Mouse (Mus musculus): ENCODE measurements at regions not wholly inside any gene's neighbourhood (a gene's known extent, or its start where the extent isn't known, plus 50 kb on each side); places are given as distances from the start of the nearest gene placed in this dataset.

- H3K27ac ChIP-seq, result no peak overlapping the region
- H3K4me3 ChIP-seq (ENCODE audit: inconsistent target), result no peak overlapping the region
- H3K36me3 ChIP-seq (ENCODE audit: inconsistent target), result no peaks in the 10 kb centered on the region
- H3K79me2 ChIP-seq (ENCODE audit: inconsistent target), result no peaks in the 10 kb centered on the region
- 84% methylated on average over 9 of the region's 9 CpGs for WGBS (ENCODE audit: missing documents)
Observed at GRCm38 (mm10) chr3:103436902-103437603, 138.0 kb upstream of the Syt6 start.

- WGBS (ENCODE audit: missing documents), result 61% methylated on average over 12 of the region's 12 CpGs
- H3K4me3 ChIP-seq (ENCODE audit: inconsistent target), result no peak overlapping the region
- no peak overlapping the region for H3K27ac ChIP-seq
- H3K79me2 ChIP-seq (ENCODE audit: inconsistent target), result no peaks in the 10 kb centered on the region
- no peaks in the 10 kb centered on the region for H3K36me3 ChIP-seq (ENCODE audit: inconsistent target)
Observed at GRCm38 (mm10) chr3:103438791-103439354, 136.2 kb upstream of the Syt6 start.

- Histone ChIP-seq H3K79me2 (ENCODE audit: inconsistent target) (no peaks in the 10 kb centered on the region), H3K36me3 (ENCODE audit: inconsistent target) (no peaks in the 10 kb centered on the region), H3K27ac (no peak overlapping the region), H3K4me3 (ENCODE audit: inconsistent target) (no peak overlapping the region)
- WGBS (ENCODE audit: missing documents), result 94% methylated on average over 6 of the region's 6 CpGs
Observed at GRCm38 (mm10) chr3:103443247-103443646, 131.8 kb upstream of the Syt6 start.

- no peak overlapping the region for H3K4me3 ChIP-seq (ENCODE audit: inconsistent target)
- 83% methylated on average over 8 of the region's 8 CpGs for WGBS (ENCODE audit: missing documents)
- no peaks in the 10 kb centered on the region for H3K36me3 ChIP-seq (ENCODE audit: inconsistent target)
- 0 out of 2 replicates have a peak overlapping the region, but pooled peaks have one; percentile 15 for H3K27ac ChIP-seq
- H3K79me2 ChIP-seq (ENCODE audit: inconsistent target), result no peaks in the 10 kb centered on the region
Observed at GRCm38 (mm10) chr3:103445852-103446251, 129.2 kb upstream of the Syt6 start.

GRCm38 (mm10) chr3:103449851-103450250 is 125.2 kb upstream of the Syt6 start:
- Histone ChIP-seq H3K79me2 (ENCODE audit: inconsistent target) (no peaks in the 10 kb centered on the region), H3K36me3 (ENCODE audit: inconsistent target) (no peaks in the 10 kb centered on the region), H3K4me3 (ENCODE audit: inconsistent target) (no peak overlapping the region), H3K27ac (no peak overlapping the region)
- WGBS (ENCODE audit: missing documents), result 88% methylated on average over 7 of the region's 7 CpGs

- WGBS (ENCODE audit: missing documents), result 95% methylated on average over 2 of the region's 3 CpGs
- no peaks in the 10 kb centered on the region for H3K36me3 ChIP-seq (ENCODE audit: inconsistent target)
Observed at GRCm38 (mm10) chr3:103451971-103452370, 123.1 kb upstream of the Syt6 start.

GRCm38 (mm10) chr3:103463760-103464159 is 111.3 kb upstream of the Syt6 start:
- Histone ChIP-seq H3K27ac (no peak overlapping the region), H3K36me3 (ENCODE audit: inconsistent target) (no peaks in the 10 kb centered on the region), H3K4me3 (ENCODE audit: inconsistent target) (no peak overlapping the region), H3K79me2 (ENCODE audit: inconsistent target) (no peaks in the 10 kb centered on the region)
- WGBS (ENCODE audit: missing documents), result 71% methylated on average over 4 of the region's 4 CpGs

More at GRCm38 (mm10) chr3:103451971-103452370, 123.1 kb upstream of the Syt6 start:
- no peaks in the 10 kb centered on the region for H3K79me2 ChIP-seq (ENCODE audit: inconsistent target)
- no peak overlapping the region for H3K4me3 ChIP-seq (ENCODE audit: inconsistent target)
- H3K27ac ChIP-seq, result no peak overlapping the region

GRCm38 (mm10) chr3:103464181-103464580 is 110.8 kb upstream of the Syt6 start:
- 76% methylated on average over 5 of the region's 5 CpGs for WGBS (ENCODE audit: missing documents)
- Histone ChIP-seq H3K4me3 (ENCODE audit: inconsistent target) (no peak overlapping the region), H3K79me2 (ENCODE audit: inconsistent target) (no peaks in the 10 kb centered on the region), H3K36me3 (ENCODE audit: inconsistent target) (no peaks in the 10 kb centered on the region), H3K27ac (no peak overlapping the region)

- WGBS (ENCODE audit: missing documents), result 83% methylated on average over 4 of the region's 4 CpGs
- Histone ChIP-seq H3K79me2 (ENCODE audit: inconsistent target) (no peaks in the 10 kb centered on the region), H3K36me3 (ENCODE audit: inconsistent target) (no peaks in the 10 kb centered on the region), H3K4me3 (ENCODE audit: inconsistent target) (no peak overlapping the region), H3K27ac (no peak overlapping the region)
Observed at GRCm38 (mm10) chr3:103464729-103465128, 110.3 kb upstream of the Syt6 start.

- H3K27ac ChIP-seq, result no peak overlapping the region
- H3K79me2 ChIP-seq (ENCODE audit: inconsistent target), result no peaks in the 10 kb centered on the region
- 87% methylated on average over 7 of the region's 7 CpGs for WGBS (ENCODE audit: missing documents)
Observed at GRCm38 (mm10) chr3:103465132-103465690, 109.8 kb upstream of the Syt6 start.

GRCm38 (mm10) chr3:103465948-103466347 is 109.1 kb upstream of the Syt6 start:
- WGBS (ENCODE audit: missing documents), result 91% methylated on average over 2 of the region's 2 CpGs
- Histone ChIP-seq H3K36me3 (ENCODE audit: inconsistent target) (no peaks in the 10 kb centered on the region), H3K79me2 (ENCODE audit: inconsistent target) (no peaks in the 10 kb centered on the region), H3K4me3 (ENCODE audit: inconsistent target) (no peak overlapping the region), H3K27ac (no peak overlapping the region)

More at GRCm38 (mm10) chr3:103465132-103465690, 109.8 kb upstream of the Syt6 start:
- H3K36me3 ChIP-seq (ENCODE audit: inconsistent target), result no peaks in the 10 kb centered on the region
- no peak overlapping the region for H3K4me3 ChIP-seq (ENCODE audit: inconsistent target)

- no peaks in the 10 kb centered on the region for H3K79me2 ChIP-seq (ENCODE audit: inconsistent target)
- 93% methylated on average over 15 of the region's 15 CpGs for WGBS (ENCODE audit: missing documents)
- no peaks in the 10 kb centered on the region for H3K36me3 ChIP-seq (ENCODE audit: inconsistent target)
- no peak overlapping the region for H3K27ac ChIP-seq
- no peak overlapping the region for H3K4me3 ChIP-seq (ENCODE audit: inconsistent target)
Observed at GRCm38 (mm10) chr3:103470586-103471400, 104.2 kb upstream of the Syt6 start.

- Histone ChIP-seq H3K4me3 (ENCODE audit: inconsistent target) (no peak overlapping the region), H3K36me3 (ENCODE audit: inconsistent target) (no peaks in the 10 kb centered on the region), H3K79me2 (ENCODE audit: inconsistent target) (no peaks in the 10 kb centered on the region), H3K27ac (no peak overlapping the region)
- WGBS (ENCODE audit: missing documents), result 73% methylated on average over 10 of the region's 10 CpGs
Observed at GRCm38 (mm10) chr3:103472598-103472997, 102.4 kb upstream of the Syt6 start.

GRCm38 (mm10) chr3:103473336-103473735 is 101.7 kb upstream of the Syt6 start:
- no peak overlapping the region for H3K4me3 ChIP-seq (ENCODE audit: inconsistent target)
- H3K36me3 ChIP-seq (ENCODE audit: inconsistent target), result no peaks in the 10 kb centered on the region
- WGBS (ENCODE audit: missing documents), result 30% methylated on average over 2 of the region's 2 CpGs
- no peak overlapping the region for H3K27ac ChIP-seq
- H3K79me2 ChIP-seq (ENCODE audit: inconsistent target), result no peaks in the 10 kb centered on the region

Data from macrophage (primary cell).